Mouse (Mus musculus) gastrocnemius, postnatal 36 days (tissue): ENCODE measurements at regions not wholly inside any gene's neighbourhood (a gene's known extent, or its start where the extent isn't known, plus 50 kb on each side); places are given as distances from the start of the nearest gene placed in this dataset.

Experiments
- DNase-seq, 2 experiments: peaks; one replicate each; pipeline ENCODE4 v3.0.0; 2022
- intact Hi-C: fragments of 180-260 bp; cut with DNase I; formaldehyde crosslinking; loops from one replicate; pipeline ENCODE4 v1.15.1; 2025

DNA sequence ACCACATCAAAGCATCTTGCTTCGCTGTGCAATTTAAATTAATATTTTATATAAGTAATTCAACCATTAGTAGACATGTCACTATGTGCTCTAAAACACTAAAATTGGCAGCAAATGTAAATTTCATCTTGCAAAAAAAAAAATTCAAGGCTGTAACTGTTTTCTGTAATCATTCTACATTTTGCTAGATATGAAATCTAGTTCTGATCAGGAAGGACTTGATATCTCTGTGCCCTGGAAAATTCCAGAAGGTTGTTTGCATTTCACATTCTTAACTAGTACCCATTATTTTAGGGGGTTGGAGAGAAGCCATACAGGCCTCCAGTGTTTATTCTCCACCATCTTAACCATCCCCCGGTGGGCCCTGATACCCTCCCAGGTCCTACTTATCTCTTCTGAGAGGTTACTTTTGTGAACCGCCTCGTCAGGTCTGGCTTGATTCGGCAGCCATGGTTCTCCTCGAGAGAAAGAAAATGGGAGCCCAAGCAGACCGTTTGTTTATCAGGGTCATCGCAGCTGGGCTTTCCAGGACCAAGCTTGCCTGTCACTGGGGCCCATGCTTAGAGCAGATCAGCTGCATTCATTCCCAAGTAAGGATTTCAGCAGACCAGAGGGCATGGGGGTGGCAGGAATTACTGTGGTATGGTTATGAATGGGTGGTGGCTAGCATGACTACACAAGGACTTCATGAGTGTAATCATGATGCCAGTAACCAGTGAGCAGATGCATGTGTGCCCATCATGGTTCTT is 226.9 kb upstream of the Trib2 start:
- no peak for DNase-seq
- intact Hi-C loops, result no loop called here

DNA sequence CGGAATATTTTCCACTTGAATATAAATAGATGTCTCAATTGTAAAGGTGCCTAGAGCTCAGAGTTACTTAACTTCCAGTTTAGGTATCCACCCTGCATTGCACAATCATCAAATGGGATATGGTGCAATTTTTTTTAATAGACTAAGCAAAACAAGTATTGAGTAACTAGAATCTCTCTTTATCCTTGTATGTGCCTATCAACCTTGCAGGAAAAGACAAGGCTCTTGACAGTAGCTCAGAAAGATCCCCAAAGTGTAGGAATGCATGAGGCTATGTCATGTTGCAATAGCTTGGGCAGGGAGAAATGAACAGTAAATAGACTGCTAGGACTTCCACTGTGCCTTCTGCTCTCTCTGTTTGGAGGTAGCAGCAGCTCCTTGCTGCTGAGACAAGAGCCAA is 225.6 kb upstream of the Trib2 start:
- no peak for DNase-seq
- intact Hi-C loops, result no loop called here

DNA sequence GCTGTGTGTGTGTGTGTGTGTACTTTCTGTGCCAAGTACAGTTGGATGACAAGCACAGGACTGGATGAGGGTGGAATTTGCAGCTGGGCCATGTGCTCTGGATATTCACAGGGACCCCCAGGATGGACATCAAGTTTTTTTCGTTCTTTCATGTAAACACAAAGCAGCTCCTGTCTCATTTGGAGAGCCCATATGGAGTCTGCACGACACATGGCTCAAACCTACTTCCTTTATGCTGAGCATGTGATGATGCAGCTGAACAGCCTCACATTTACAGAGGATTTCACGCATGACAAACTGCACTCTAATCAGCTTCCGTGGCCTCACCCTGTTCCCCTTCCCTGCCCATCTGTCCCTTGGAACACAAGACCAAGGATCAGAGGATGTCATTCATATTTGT is 224.4 kb upstream of the Trib2 start:
- intact Hi-C loops, result no loop called here
- DNase-seq, result no peak

- DNase-seq, result no peak
- intact Hi-C loops, result no loop called here
Measured at GRCm38 (mm10) chr12:16035551-16035950, 218.8 kb upstream of the Trib2 start.

DNA sequence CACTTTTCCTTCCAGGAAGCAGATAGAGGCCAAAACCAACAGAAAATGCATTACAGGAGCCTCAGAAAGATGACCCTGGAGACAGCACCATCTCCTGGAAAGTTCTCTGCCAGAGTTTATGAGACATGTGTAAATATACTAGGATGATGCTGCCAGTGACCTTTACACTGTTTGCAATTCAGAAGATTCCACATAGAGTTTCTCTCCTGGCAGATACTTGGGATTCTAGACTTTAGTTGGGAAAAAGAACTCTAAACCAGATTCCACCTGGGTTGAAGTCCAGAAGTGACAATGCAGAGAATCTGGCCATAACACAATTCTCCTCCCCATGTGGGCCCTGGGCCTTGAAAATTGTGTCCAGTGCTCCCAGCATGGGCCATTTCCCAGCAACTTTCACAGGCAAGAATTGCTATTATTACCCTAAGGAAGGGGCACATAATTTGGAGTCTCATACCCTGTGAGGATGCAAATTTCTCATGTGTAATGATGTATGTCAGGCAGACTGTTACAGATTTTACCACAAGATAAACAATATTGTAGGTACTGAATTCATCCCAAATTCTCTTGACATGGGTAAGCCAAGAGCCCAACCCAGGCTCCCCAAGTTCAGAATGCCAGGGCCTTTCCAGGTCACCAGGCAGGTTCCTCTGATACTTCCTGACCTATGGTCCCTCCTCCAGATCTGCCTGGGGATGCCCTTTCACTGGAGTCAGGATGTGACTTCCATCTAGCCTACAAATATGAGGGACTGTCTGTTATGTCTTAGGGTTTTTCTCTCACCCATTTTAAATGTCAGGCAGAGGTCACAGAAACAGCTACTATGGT is 218.2 kb upstream of the Trib2 start:
- intact Hi-C loops, result no loop called here
- no peak for DNase-seq

- intact Hi-C loops, result no loop called here
- DNase-seq, result no peak
Measured at GRCm38 (mm10) chr12:16026654-16027053, 209.9 kb upstream of the Trib2 start.

- DNase-seq, result no peak
- intact Hi-C loops, result no loop called here
Measured at GRCm38 (mm10) chr12:16023273-16023672, 206.6 kb upstream of the Trib2 start.

- DNase-seq, result no peak
- intact Hi-C loops, result no loop called here
Measured at GRCm38 (mm10) chr12:16021202-16021821, 204.6 kb upstream of the Trib2 start.

GRCm38 (mm10) chr12:16018237-16018636 is 201.5 kb upstream of the Trib2 start:
- intact Hi-C loops, result loop anchor here (10.0 kb wide), 2 partner anchors 203 to 497 kb away; partner anchors contain the start of gene Trib2

DNA sequence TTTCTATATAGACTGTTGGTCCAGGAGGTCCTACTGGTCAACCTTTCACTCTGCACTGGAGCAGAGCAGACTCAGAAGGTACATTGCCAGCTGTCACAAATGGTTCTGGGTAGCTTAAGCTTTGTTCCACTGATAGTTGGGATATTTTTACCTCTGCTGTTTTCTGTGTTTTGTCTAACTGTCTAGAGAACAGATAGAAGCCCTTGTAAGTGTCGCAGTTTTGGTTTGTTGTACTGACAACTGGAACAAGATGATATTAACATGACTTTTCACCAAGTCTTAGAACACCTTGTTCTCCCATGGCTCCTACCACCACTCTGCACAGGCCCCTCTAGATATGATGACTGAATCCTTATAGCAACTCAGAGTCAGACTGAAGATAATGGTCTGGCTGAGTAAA is 199.9 kb upstream of the Trib2 start:
- DNase-seq, result no peak
- intact Hi-C loops, result loop anchor here (10.0 kb wide), 2 partner anchors 202 to 498 kb away; partner anchors contain the start of gene Trib2

More at GRCm38 (mm10) chr12:16018237-16018636, 201.5 kb upstream of the Trib2 start:
- DNase-seq, result no peak

DNA sequence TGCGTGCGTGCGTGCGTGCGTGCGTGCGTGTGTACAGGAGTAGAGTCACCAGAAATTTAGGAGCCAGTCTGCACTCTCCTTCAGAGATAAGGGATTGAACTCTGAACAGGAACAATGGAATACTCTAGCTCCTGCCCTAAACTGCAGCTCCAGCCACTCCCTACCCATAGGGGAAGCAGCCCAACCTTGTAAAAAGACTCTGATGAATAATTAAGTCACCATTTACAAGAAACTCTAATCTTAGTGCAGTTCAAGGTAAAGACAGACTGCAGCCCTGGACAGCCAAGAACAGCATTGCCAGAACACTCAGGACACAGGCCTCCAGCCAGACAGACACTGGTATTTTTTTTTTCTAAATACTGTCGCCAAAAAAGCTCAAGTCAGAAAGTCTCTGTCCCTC is 198.9 kb upstream of the Trib2 start:
- intact Hi-C loops, result loop anchor here (10.0 kb wide), 2 partner anchors 201 to 499 kb away; partner anchors contain the start of gene Trib2
- DNase-seq, result no peak

DNA sequence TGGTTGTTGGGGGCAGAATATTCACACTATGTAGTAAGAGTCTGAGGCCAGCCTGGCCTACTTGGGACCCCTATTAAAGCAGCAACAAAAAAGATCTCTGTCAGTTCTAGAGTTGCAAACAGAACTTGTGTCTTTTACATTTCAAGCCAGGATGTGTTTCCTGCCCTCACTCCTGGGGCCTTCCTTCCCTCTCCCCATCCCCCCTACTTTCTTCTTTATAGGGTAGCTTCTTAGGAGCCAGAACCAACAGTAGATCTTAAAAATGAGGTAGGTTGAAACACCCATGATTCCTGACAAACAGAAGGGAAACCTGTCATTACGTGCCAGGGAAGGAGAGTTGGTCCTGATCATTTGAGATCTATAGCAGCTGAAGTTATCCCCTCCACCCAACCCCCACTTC is 198.0 kb upstream of the Trib2 start:
- no peak for DNase-seq
- intact Hi-C loops, result loop anchor here (10.0 kb wide), 2 partner anchors 200 to 500 kb away; partner anchors contain the start of gene Trib2

GRCm38 (mm10) chr12:16013861-16014630 is 197.3 kb upstream of the Trib2 start:
- intact Hi-C loops, result loop anchor here (10.0 kb wide), 2 partner anchors 199 to 501 kb away; partner anchors contain the start of gene Trib2
- DNase-seq, result peak in 1 of 2 experiments; percentile 13

DNA sequence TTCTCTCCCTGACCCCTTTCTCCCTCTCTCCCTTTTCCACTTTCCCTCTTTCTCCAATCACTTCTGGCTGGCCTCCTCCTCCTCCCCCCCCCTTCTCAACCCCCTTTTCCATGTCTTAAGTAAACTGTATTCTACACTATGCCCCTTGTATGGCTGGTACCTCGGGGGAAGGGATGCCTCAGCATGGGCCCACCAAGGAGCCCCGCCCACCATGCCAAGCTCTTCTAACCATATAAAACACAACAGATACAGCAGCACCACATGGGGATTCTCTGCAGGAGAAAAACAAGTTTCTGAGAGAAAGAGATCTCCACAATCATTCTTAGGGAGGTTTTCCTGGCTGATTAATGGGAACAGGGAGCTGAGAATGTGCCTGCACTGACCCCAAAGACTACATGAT is 196.6 kb upstream of the Trib2 start:
- intact Hi-C loops, result loop anchor here (10.0 kb wide), 2 partner anchors 199 to 501 kb away; partner anchors contain the start of gene Trib2
- no peak for DNase-seq

DNA sequence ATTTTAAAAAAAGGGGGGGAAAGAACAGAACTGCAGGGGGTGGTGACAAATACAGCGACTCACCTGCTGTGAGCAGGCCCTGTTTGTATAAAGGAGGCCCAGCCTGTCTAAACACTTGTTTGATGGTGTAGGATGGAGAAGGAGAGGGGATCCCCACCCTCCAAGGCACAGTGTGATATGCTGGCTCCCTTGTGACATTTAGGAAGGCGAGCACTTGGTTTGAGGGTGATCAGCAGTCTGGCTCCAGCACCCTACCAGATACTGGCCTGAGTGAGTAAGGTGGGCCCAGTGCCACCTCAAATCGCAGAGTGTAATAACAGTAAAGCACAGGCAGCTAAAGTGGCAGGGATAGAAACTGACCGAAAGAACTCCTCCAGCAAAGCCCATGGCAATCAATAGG is 195.4 kb upstream of the Trib2 start:
- intact Hi-C loops, result loop anchor here (10.0 kb wide), 2 partner anchors 197 to 503 kb away; partner anchors contain the start of gene Trib2
- DNase-seq, result no peak

GRCm38 (mm10) chr12:16009822-16010620 is 193.3 kb upstream of the Trib2 start:
- intact Hi-C loops, result loop anchor here (10.0 kb wide), 2 partner anchors 195 to 505 kb away; partner anchors contain the start of gene Trib2
- DNase-seq, result peak in 1 of 2 experiments; percentile 7

GRCm38 (mm10) chr12:16008763-16009515 is 192.2 kb upstream of the Trib2 start:
- intact Hi-C loops, result no loop called here
- peak in 1 of 2 experiments; percentile 5 for DNase-seq

DNA sequence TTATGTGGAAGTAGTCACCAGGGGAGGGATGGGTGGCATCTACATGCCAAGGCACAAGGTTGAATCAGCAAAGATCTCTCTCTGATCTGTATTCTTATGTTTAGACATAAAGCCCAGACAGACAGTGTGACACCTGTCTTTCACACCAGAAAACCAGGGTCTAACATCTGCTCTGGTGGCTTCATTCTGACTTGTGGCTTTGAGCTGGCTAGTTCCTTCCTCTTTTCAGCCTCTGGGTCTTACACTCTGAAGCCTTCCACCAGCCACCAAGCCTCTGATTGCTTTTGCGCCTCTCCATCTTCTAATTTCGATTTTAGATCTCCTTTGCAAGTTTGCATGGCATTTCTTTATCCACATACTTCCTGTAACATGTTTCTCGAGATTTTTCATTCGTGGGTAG is 191.5 kb upstream of the Trib2 start:
- no peak for DNase-seq
- intact Hi-C loops, result no loop called here
